Mouse (Mus musculus) ES-E14 (cell line): ENCODE data around the gene Tmem233. TPM values are rescaled to one million over a fixed set of nuclear protein-coding genes. Genes with fewer than 3 reads are reported as not detected.

Experiments
- DNase-seq: peaks from one replicate; pipeline ENCODE4 v3.0.0-alpha.2; 2013; ENCODE audit warnings: low read depth, low spot score
- H3K27ac ChIP-seq: 2 replicates; pipeline ENCODE4 v1.5.1; 2012; ENCODE audit warnings: low read depth, mild to moderate bottlenecking, low read length, moderate library complexity, mixed read lengths; ENCODE audit not compliant: poor library complexity, insufficient read depth, severe bottlenecking
- H3K36me3 ChIP-seq: 2 replicates; pipeline ENCODE4 v1.6.1; 2012; ENCODE audit warnings: mild to moderate bottlenecking, low read length, moderate library complexity, mixed read lengths; ENCODE audit not compliant: control insufficient read depth, poor library complexity, insufficient read depth, severe bottlenecking
- H3K4me1 ChIP-seq, 2 experiments: fragments of 150-350 bp in 1 of 2; sonication (generic) in 1 of 2; 2 replicates each; pipeline ENCODE4 v1.6.1; 2012; ENCODE audit warnings: low read length in 2 of 2, mild to moderate bottlenecking in 1 of 2, mixed read lengths in 1 of 2; ENCODE audit not compliant: control insufficient read depth in 2 of 2, insufficient read depth in 2 of 2, poor library complexity in 1 of 2
- H3K4me3 ChIP-seq, 2 experiments: fragments of 150-350 bp in 1 of 2; sonication (generic) in 1 of 2; 2 replicates each; pipeline ENCODE4 v1.5.1; 2012; ENCODE audit warnings: low read length in 2 of 2, low read depth in 1 of 2, mild to moderate bottlenecking in 1 of 2, mixed read lengths in 1 of 2; ENCODE audit not compliant: insufficient read depth in 1 of 2, poor library complexity in 1 of 2, severe bottlenecking in 1 of 2
- H3K9ac ChIP-seq: 2 replicates; pipeline ENCODE4 v1.6.1; 2012; ENCODE audit warnings: low read depth, mild to moderate bottlenecking, low read length, mixed read lengths; ENCODE audit not compliant: poor library complexity, insufficient read depth, severe bottlenecking
- H3K9me3 ChIP-seq: fragments of 150-350 bp; sonication (generic); 2 replicates; pipeline ENCODE4 v1.6.1; 2012; ENCODE audit warnings: low read depth, mild to moderate bottlenecking, low read length; ENCODE audit not compliant: control insufficient read depth, insufficient read depth
- CHD2 ChIP-seq: IDR thresholded peaks from 2 replicates; pipeline ENCODE4 v1.6.1; 2014; ENCODE audit warnings: mild to moderate bottlenecking, low read depth, low read length, inconsistent platforms
- HCFC1 ChIP-seq: IDR thresholded peaks from 2 replicates; pipeline ENCODE4 v1.6.1; 2012; ENCODE audit warnings: low read length, inconsistent platforms, borderline replicate concordance; ENCODE audit not compliant: insufficient read depth
- MAFK ChIP-seq: IDR thresholded peaks from 2 replicates; pipeline ENCODE4 v1.6.1; 2014; ENCODE audit warnings: mild to moderate bottlenecking, low read depth, low read length, inconsistent platforms; ENCODE audit not compliant: insufficient read depth
- ZC3H11A ChIP-seq: IDR thresholded peaks from 2 replicates; pipeline ENCODE4 v1.6.1; 2012; ENCODE audit warnings: low read depth, mild to moderate bottlenecking, inconsistent platforms, low read length, borderline replicate concordance
- ZNF384 ChIP-seq: IDR thresholded peaks from 2 replicates; pipeline ENCODE4 v1.6.1; 2012; ENCODE audit warnings: low read depth, low read length, inconsistent platforms
- in situ Hi-C, 2 experiments: fragments of 600-800 bp; cut with MboI; formaldehyde crosslinking; loops; one replicate each; pipeline ENCODE4 v1.15.1; 2025; ENCODE audit warnings: low sequenced_read_pairs in 2 of 2, inconsistent platforms in 1 of 2; ENCODE audit not compliant: unreplicated experiment in 2 of 2
- total RNA-seq: library from RNA; depleted of rRNA; stranded (reverse); fragments of 300-350 nt; gene quantifications from 2 replicates; pipeline ENCODE4 v1.2.3, GENCODE M21; 2012

Tmem233 gene
- total RNA-seq, 1 experiment, result not detected

DNA sequence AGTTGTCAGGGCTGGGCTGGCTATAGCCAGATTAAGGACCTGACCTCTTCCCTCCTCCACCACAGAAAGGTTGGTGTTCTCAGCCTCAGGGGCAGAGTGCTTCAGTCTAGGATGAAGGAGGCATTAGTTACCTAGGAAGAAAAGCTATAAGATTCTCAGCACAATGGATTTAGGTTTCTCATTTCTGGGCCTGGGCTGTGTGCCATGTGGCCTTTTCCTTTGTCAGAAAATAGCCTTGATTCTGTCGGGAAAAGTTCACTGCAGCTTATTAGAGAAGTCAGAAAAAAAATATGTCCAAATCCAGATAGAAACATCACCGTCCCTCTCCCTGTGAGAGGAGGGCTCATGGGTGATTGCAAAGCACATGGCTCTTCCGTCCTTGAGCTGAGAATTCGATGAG, 33.2 kb downstream of the Tmem233 start:
- in situ Hi-C loops, result no loop called here
- no peak for DNase-seq

DNA sequence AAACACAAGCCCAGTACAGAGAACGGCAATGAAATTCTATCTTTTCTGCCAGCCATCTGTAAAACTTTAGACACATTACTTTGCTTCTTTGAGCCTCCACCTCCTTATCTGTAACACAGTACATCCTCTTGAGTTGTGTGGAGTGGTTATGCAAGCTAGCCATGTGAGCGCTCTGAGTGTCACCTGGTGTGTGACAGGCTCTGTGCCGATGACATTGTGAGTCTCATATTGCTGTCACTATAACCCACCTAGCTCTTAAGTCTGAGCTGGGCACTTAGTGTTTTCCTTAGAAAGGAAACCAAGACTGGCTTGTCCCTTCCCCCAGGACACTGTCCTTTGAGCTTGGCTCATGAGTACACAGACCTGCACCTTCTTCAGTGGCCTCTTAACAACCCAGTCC, 34.7 kb downstream of the Tmem233 start:
- Histone ChIP-seq H3K27ac (no peak overlapping the region), H3K9ac (no peak overlapping the region), H3K36me3 (no peaks in the 10 kb centered on the region; the same call in 1 of the 2 replicates), H3K4me1 (peaks cover 2 to 6% of the 10 kb centered on the region in 2 experiments; a peak in 3 of 4 replicates), H3K4me3 (no peak overlapping the region), H3K9me3 (no peaks in the 10 kb centered on the region)
- no peak for DNase-seq
- TF ChIP-seq MAFK (no peak), HCFC1 (no peak), CHD2 (no peak)
- in situ Hi-C loops, result no loop called here

More for the DNA sequence above, 33.2 kb downstream of the Tmem233 start:
- Histone ChIP-seq H3K9ac (no peak overlapping the region), H3K36me3 (no peaks in the 10 kb centered on the region; the same call in 1 of the 2 replicates), H3K27ac (no peak overlapping the region), H3K9me3 (no peaks in the 10 kb centered on the region), H3K4me3 (no peak overlapping the region), H3K4me1 (peaks cover 2 to 6% of the 10 kb centered on the region in 2 experiments; a peak in 3 of 4 replicates)
- no peak for TF ChIP-seq MAFK
- no peak for TF ChIP-seq HCFC1
- TF ChIP-seq ZC3H11A, result no peak
- TF ChIP-seq ZNF384, result no peak
- no peak for TF ChIP-seq CHD2

DNA sequence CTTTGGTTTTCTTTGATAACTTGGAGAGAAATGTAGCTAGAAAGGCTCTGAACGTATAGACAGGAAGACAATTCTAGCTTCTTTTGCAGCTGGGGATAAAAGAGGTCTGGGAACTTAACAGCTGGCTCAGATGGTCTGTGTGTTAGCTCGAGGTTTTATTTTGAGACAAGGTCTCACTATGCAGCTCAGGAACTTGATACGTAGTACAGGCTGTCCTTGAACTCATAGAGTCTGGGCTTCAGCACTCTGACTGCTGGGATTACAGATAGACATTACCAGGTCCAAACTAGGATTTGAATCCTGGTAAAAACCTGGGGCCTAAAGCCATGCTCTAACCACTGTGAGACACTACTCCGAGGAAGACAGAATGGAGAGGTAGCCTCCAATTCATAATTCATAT, 36.8 kb downstream of the Tmem233 start:
- no peak for DNase-seq
- H3K9ac ChIP-seq, result no peak overlapping the region
- no peaks in the 10 kb centered on the region for H3K4me1 ChIP-seq
- no peaks in the 10 kb centered on the region for H3K9me3 ChIP-seq
- no peak overlapping the region for H3K4me3 ChIP-seq
- no peaks in the 10 kb centered on the region; the same call in 1 of the 2 replicates for H3K36me3 ChIP-seq
- in situ Hi-C loops, result no loop called here
- TF ChIP-seq CHD2 (no peak), ZC3H11A (no peak), ZNF384 (no peak), MAFK (no peak), HCFC1 (no peak)
- no peak overlapping the region for H3K27ac ChIP-seq

GRCm38 (mm10) chr5:116045581-116045980, 37.5 kb downstream of the Tmem233 start:
- DNase-seq, result no peak
- H3K9ac ChIP-seq, result no peak overlapping the region
- TF ChIP-seq CHD2 (no peak), HCFC1 (no peak), ZC3H11A (no peak), MAFK (no peak), ZNF384 (no peak)
- no peaks in the 10 kb centered on the region for H3K9me3 ChIP-seq
- 0 out of 4 replicates have a peak, but pooled peaks cover 2 to 3% of the 10 kb centered on the region in 2 experiments for H3K4me1 ChIP-seq
- no peaks in the 10 kb centered on the region; the same call in 1 of the 2 replicates for H3K36me3 ChIP-seq
- in situ Hi-C loops, result no loop called here
- H3K4me3 ChIP-seq, result no peak overlapping the region
- no peak overlapping the region for H3K27ac ChIP-seq

- H3K27ac ChIP-seq, result no peak overlapping the region
- no peak overlapping the region for H3K4me3 ChIP-seq
- H3K36me3 ChIP-seq, result no peaks in the 10 kb centered on the region
- H3K9me3 ChIP-seq, result no peaks in the 10 kb centered on the region
- peaks cover 8 to 9% of the 10 kb centered on the region in 2 experiments; a peak in 1 of 4 replicates for H3K4me1 ChIP-seq
- TF ChIP-seq ZC3H11A (no peak), CHD2 (no peak), MAFK (no peak), HCFC1 (no peak), ZNF384 (no peak)
- no peak for DNase-seq
- in situ Hi-C loops, result no loop called here
- no peak overlapping the region for H3K9ac ChIP-seq
Observed at GRCm38 (mm10) chr5:116042241-116042640, 40.8 kb downstream of the Tmem233 start.
